Mouse (Mus musculus) hindbrain, embryonic 12.5 days (tissue): Measurements from ENCODE around the gene Becn1. TPM values are rescaled to one million over a fixed set of nuclear protein-coding genes. Genes with fewer than 3 reads are reported as not detected.
A peak's percentile ranks its signal among the peaks of the same experiment; 100 is the strongest.

Source experiments
- ATAC-seq: fragments of 200-750 bp; cut with Nextera tagmentation; 2 replicates; pipeline ENCODE4 v1.8.0; 2017; ENCODE audit warnings: moderate TSS enrichment; ENCODE audit not compliant: low FRiP score
- H3K27ac ChIP-seq: fragments of 300-500 bp; sonication (generic); 2 replicates; pipeline ENCODE4 v1.5.1; 2016; ENCODE audit warnings: mild to moderate bottlenecking
- H3K27me3 ChIP-seq: fragments of 300-500 bp; sonication (generic); 2 replicates; pipeline ENCODE4 v1.6.1; 2016; ENCODE audit warnings: mild to moderate bottlenecking
- H3K36me3 ChIP-seq: fragments of 300-500 bp; sonication (generic); 2 replicates; pipeline ENCODE4 v1.6.1; 2016; ENCODE audit warnings: mild to moderate bottlenecking
- H3K4me1 ChIP-seq: fragments of 300-500 bp; sonication (generic); 2 replicates; pipeline ENCODE4 v1.6.1; 2016
- H3K4me2 ChIP-seq: fragments of 300-500 bp; sonication (generic); replicated peaks from 2 replicates; pipeline ENCODE4 v1.6.1; 2016; ENCODE audit warnings: mild to moderate bottlenecking
- H3K4me3 ChIP-seq: fragments of 300-500 bp; sonication (generic); 2 replicates; pipeline ENCODE4 v1.5.1; 2016; ENCODE audit warnings: mild to moderate bottlenecking
- H3K9ac ChIP-seq: fragments of 300-500 bp; sonication (generic); 2 replicates; pipeline ENCODE4 v1.6.1; 2016; ENCODE audit warnings: mild to moderate bottlenecking, moderate library complexity
- H3K9me3 ChIP-seq: fragments of 300-500 bp; sonication (generic); replicated peaks from 2 replicates; pipeline ENCODE4 v1.6.1; 2016; ENCODE audit warnings: mild to moderate bottlenecking
- WGBS: fragments of 180-500 bp; shearing (Covaris S2); methylation state at CpG from one replicate; pipeline ENCODE4 v1.1.7; 2016; 5-methylcytosine and 5-hydroxymethylcytosine counted together
- polyA plus RNA-seq: library from polyadenylated mRNA; unstranded; fragments of >200 nt; fragmentation: Nextera tagmentation; extraction: Ambion mirVana; gene quantifications from 2 replicates; pipeline ENCODE4 v1.2.1, GENCODE M21; 2016

Becn1 gene
- polyA plus RNA-seq, 1 experiment from 2014 or later: 158 TPM

DNA sequence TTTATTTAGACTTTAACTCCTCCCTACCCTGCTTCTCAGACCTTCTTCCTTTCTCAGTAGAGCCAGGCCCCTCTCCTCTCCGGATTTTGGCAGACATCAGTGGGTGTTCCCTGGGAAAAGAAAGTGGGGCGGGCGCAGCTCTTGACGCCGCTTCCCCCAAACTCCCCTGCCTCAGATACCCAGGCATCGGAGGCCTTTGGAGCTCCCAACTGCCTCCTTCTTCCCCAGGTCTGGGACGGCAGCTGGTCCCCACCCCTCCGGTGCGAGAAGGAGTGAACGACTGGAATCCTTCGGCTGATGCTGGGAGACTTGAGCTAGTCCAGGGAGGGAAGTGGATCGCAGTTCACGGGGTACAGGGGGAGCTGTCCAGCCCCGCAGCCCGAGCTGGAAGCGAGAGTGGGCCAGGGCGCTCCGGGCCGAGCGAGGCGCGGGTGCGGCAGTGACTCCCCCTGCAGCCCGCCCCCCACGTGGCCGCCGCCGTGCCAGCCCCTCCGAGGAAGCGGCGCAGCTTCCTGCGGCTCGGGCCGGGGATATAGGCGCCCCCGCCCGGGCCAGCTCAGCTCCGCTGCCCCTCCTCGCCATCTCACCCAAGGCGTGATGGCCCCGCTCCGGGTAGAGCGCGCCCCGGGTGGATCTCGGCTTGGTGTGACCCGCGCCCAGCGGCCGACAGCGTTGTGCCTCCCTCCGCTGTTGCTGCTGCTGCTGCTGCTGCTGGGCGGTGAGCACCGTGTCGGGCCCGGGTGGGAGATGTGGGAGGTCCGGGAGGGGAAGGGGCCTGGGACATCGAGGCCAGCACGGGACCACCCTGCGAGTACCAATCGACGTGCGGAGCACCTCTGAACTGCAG is 56.0 kb downstream of the Becn1 start, which contains the start of gene Ramp2:
TSS of gene Ramp2 (plus strand) at position 174 of the 847 bp plus-strand sequence.
- Histone ChIP-seq H3K9ac (peak within 1 kb of the TSS; percentile 77), H3K4me1 (peaks cover 7% of the 10 kb centered on the region; the same call in 1 of the 2 replicates), H3K27ac (peak within 1 kb of the TSS; percentile 40; the same call in 1 of the 2 replicates), H3K27me3 (peaks cover 37% of the 10 kb centered on the region), H3K9me3 (no peaks in the 10 kb centered on the region), H3K4me2 (peak within 1 kb of the TSS; percentile 84), H3K36me3 (no peaks in the 10 kb centered on the region), H3K4me3 (peak within 1 kb of the TSS; percentile 57)
- WGBS: under 1% methylated on average over 63 of the region's 63 CpGs
- peak; percentile 69 for ATAC-seq

DNA sequence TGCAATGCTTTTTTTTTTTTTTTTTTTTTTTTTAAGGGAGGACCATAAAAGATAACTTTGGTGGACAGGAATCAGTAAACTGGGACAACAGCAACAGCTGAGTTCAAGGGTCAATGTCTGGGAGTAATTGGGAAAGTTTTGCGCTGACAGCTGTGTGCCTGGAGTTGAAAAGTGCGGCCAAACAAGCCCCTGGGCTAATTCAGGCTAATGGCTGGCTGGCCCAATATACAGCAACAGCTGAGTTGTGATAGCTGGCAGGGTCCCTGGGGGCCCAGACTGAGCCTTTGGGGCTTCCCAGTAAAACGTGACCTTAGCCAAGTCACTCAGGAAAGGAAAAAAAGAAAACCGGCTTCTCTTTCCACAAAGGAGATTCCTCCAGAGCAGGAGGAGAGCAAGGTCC is 57.0 kb downstream of the Becn1 start:
- Histone ChIP-seq H3K4me1 (peaks cover 7% of the 10 kb centered on the region; the same call in 1 of the 2 replicates), H3K36me3 (no peaks in the 10 kb centered on the region), H3K9me3 (no peaks in the 10 kb centered on the region), H3K4me2 (0 out of 2 replicates have a peak overlapping the region, but pooled peaks have one; percentile 84), H3K4me3 (no peak overlapping the region), H3K27me3 (peaks cover 37% of the 10 kb centered on the region), H3K27ac (no peak overlapping the region), H3K9ac (no peak overlapping the region; the same call in 1 of the 2 replicates)
- WGBS: 40% methylated on average over 4 of the region's 4 CpGs
- no peak for ATAC-seq

DNA sequence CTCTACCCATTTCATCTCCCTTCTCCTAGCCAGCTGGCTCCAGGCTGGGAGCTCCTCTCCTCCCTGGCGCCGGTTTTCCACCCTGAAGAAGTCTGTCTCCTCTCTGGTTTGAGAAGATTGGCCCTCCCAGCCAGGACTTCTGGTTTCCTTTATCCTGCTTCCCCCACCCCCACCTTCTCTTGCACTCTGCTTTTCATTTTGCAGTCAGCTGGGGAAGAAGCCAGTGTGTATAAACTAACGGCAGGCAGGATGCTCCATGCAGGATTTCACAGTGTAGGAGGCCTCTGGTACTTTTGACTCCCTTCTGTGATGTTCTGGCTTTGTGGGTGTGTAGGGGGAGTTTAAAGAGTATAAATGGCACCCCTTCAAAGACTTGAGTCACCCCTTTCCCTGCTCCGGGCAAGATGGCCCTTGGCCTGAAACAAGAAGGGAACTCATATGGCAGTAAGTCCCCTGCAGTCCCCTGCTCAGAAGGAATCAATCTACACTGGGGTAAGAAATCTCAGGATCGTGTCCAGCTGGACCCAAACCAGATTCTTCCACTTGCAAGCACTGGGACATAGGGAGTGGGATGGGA is 63.9 kb downstream of the Becn1 start:
- WGBS: 61% methylated on average over 5 of the region's 5 CpGs
- no peak for ATAC-seq
- no peak overlapping the region for H3K4me3 ChIP-seq
- no peaks in the 10 kb centered on the region for H3K27me3 ChIP-seq
- no peak overlapping the region for H3K27ac ChIP-seq
- no peak overlapping the region for H3K9ac ChIP-seq
- no peaks in the 10 kb centered on the region for H3K9me3 ChIP-seq
- no peak overlapping the region for H3K4me2 ChIP-seq
- H3K36me3 ChIP-seq: no peaks in the 10 kb centered on the region
- no peaks in the 10 kb centered on the region for H3K4me1 ChIP-seq

DNA sequence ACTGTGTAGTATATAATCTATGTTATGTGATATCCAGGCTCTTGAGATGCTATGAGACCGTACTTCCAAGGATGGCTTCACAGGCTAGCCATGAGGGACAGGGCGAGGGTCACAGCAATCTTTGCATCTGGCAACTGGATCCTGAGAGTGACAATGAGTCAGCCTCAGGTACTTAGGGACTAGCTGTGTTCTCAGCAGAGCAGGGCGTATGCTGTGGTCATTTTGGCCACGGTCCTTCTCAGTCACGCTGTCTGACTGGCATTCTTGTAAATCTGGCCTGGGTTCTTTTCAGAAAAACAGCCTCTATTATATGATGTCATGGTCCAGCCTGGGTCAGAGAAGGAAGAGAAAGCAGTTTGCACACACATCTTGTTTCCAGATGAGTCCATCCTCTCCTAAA is 65.3 kb downstream of the Becn1 start:
- no peak overlapping the region for H3K9ac ChIP-seq
- no peaks in the 10 kb centered on the region for H3K9me3 ChIP-seq
- no peak overlapping the region for H3K4me2 ChIP-seq
- ATAC-seq: no peak
- H3K4me3 ChIP-seq: no peak overlapping the region
- no peaks in the 10 kb centered on the region; the same call in 1 of the 2 replicates for H3K4me1 ChIP-seq
- 91% methylated on average over 5 of the region's 5 CpGs for WGBS
- H3K27me3 ChIP-seq: 0 out of 2 replicates have a peak, but pooled peaks cover 1% of the 10 kb centered on the region
- no peak overlapping the region for H3K27ac ChIP-seq
- H3K36me3 ChIP-seq: no peaks in the 10 kb centered on the region

Other genes with a start within 250 kb of the Becn1 start
- 13.3 and 13.7 TPM in 2 replicates for gene Naglu, start 232.3 kb downstream of the Becn1 start, polyA plus RNA-seq
- 0.23 and 0.26 TPM in 2 replicates for gene Hsd17b1, start 223.9 kb downstream of the Becn1 start, polyA plus RNA-seq
- 45.6 and 51.2 TPM in 2 replicates for gene Coasy, start 219.7 kb downstream of the Becn1 start, polyA plus RNA-seq
- 62.1 and 62.4 TPM in 2 replicates for gene Mlx, start 215.0 kb downstream of the Becn1 start, polyA plus RNA-seq
- 30.5 and 34.3 TPM in 2 replicates for gene Psmc3ip, start 206.8 kb downstream of the Becn1 start, polyA plus RNA-seq
- 23.2 and 25.1 TPM in 2 replicates for gene Retreg3, start 182.4 kb downstream of the Becn1 start, polyA plus RNA-seq
- gene Tubg1, start 182.3 kb downstream of the Becn1 start, polyA plus RNA-seq: 81.6 and 83.2 TPM in 2 replicates
- gene Tubg2, start 146.4 kb downstream of the Becn1 start, polyA plus RNA-seq: 10.4 and 12.9 TPM in 2 replicates
- 0.97 and 1.2 TPM in 2 replicates for gene Cntnap1, start 131.8 kb downstream of the Becn1 start, polyA plus RNA-seq
- gene Plekhh3, start 130.9 kb downstream of the Becn1 start, polyA plus RNA-seq: 14.3 and 15.4 TPM in 2 replicates
- gene Ccr10, start 126.8 kb downstream of the Becn1 start, polyA plus RNA-seq: 0.23 and 0.61 TPM in 2 replicates
- 17.3 and 18.5 TPM in 2 replicates for gene Ezh1, start 75.8 kb downstream of the Becn1 start, polyA plus RNA-seq
- 60.1 and 62.2 TPM in 2 replicates for gene Ramp2, start 56.3 kb downstream of the Becn1 start, polyA plus RNA-seq
- gene Vps25, start 48.6 kb downstream of the Becn1 start, polyA plus RNA-seq: 90.9 and 97.4 TPM in 2 replicates
- 8.5 and 9.5 TPM in 2 replicates for gene Wnk4, start 41.7 kb downstream of the Becn1 start, polyA plus RNA-seq
- 1.5 TPM in 2 replicates for gene Cntd1, start 23.3 kb downstream of the Becn1 start, polyA plus RNA-seq
- gene Coa3, start 23.2 kb downstream of the Becn1 start, polyA plus RNA-seq: 195 and 210 TPM in 2 replicates
- 157 and 169 TPM in 2 replicates for gene Psme3, start 13.9 kb upstream of the Becn1 start, polyA plus RNA-seq
- 2.4 and 3.5 TPM in 2 replicates for gene Aoc2, start 22.8 kb upstream of the Becn1 start, polyA plus RNA-seq
- gene Aoc3, start 28.3 kb upstream of the Becn1 start, polyA plus RNA-seq: 0.07 TPM in 1 of 2 replicates, not detected in the other
- not detected in 2 replicates for gene G6pc, start 65.3 kb upstream of the Becn1 start, polyA plus RNA-seq
- gene Aarsd1, start 115.3 kb upstream of the Becn1 start, polyA plus RNA-seq: 77.7 and 79.0 TPM in 2 replicates
- 7.4 and 8.1 TPM in 2 replicates for gene Gm27029, start 122.5 kb upstream of the Becn1 start, polyA plus RNA-seq
- 27.6 and 29.4 TPM in 2 replicates for gene Rundc1, start 122.8 kb upstream of the Becn1 start, polyA plus RNA-seq
- 3.0 and 5.9 TPM in 2 replicates for gene Ptges3l, start 123.0 kb upstream of the Becn1 start, polyA plus RNA-seq
- gene Rpl27, start 140.0 kb upstream of the Becn1 start, polyA plus RNA-seq: 320 and 344 TPM in 2 replicates
- 4.2 and 5.7 TPM in 2 replicates for gene Ifi35, start 146.1 kb upstream of the Becn1 start, polyA plus RNA-seq
- 112 and 121 TPM in 2 replicates for gene Rnd2, start 162.7 kb upstream of the Becn1 start, polyA plus RNA-seq
- 94.8 and 95.7 TPM in 2 replicates for gene Vat1, start 163.9 kb upstream of the Becn1 start, polyA plus RNA-seq
- 11.2 and 12.1 TPM in 2 replicates for gene Brca1, start 249.7 kb upstream of the Becn1 start, polyA plus RNA-seq
- gene Nbr1, start 249.9 kb upstream of the Becn1 start, polyA plus RNA-seq: 122 and 128 TPM in 2 replicates